Mouse (Mus musculus) natural killer cell, adult 2 months (primary cell): ENCODE results near the gene Il31ra.
"Not testable (repeated sequence)": the region's sequence is repeated elsewhere in the genome, so short reads cannot be mapped to it uniquely, and the experiment has no call there.

Experiments used
- DNase-seq, 2 experiments: peaks; one replicate each; pipeline ENCODE4 v3.0.0; 2022; ENCODE audit warnings: low spot score in 2 of 2

The Il31ra gene

DNA sequence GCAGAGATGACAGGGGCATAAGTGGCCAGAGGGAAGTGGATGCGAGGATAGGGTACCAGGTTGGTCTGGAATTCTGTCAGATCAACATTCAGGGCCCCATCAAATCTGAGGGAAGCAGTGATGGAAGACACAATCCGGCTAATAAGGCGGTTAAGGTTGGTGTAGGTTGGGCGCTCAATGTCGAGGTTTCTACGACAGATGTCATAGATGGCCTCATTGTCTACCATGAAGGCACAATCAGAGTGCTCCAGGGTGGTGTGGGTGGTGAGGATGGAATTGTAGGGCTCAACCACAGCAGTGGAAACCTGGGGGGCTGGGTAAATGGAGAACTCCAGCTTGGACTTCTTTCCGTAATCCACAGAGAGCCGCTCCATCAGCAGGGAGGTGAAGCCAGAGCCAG is at the start of gene Il31ra:
Gene Il31ra, minus strand, starts transcription at position 101 of the 400 bp plus-strand sequence.
- DNase-seq = not testable (repeated sequence)

DNA sequence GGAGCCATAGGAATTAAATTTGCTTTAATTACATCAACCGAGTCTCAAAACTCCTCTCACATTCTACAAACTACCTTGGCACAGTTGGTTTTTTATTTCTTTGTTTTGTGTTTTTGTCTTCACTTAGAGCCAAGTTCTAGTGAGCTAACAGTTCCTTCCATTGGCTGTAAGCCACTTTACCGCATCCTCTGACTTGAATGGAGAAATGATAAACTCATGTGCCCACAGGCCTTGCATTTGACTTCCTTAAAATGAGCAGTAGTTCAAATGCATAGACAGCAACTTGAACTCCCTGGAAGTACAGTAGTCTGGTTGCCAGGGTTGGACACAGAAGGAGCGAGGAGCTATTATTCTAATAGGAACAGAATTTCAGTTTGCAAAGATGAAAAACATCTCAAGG is 48.7 kb upstream of the Il31ra start:
- DNase-seq = no peak

- DNase-seq = no peak
Observed at GRCm38 (mm10) chr13:112639111-112639510, 45.0 kb upstream of the Il31ra start.

GRCm38 (mm10) chr13:112636498-112636897 is 42.3 kb upstream of the Il31ra start:
- DNase-seq = no peak

GRCm38 (mm10) chr13:112635174-112635837 is 41.1 kb upstream of the Il31ra start:
- DNase-seq = peak in 1 of 2 experiments; percentile 2

DNA sequence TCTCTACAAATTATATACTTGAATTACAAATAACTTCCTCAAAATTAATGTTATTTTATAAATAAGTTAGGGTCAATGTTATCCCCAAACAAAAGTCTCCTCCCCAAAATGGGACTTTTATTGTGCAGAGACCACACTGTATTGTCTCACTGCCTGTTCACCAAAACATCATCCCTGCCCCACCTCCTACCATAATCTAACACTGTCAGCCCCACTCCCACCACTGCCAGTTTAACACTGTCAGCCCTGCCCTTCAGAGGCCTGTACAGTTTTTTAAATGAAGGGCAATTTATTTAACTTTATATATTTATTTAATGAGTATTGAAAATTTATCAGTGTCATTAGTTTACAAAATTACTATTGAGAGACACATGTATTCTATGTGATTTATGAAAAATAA is 31.4 kb upstream of the Il31ra start:
- DNase-seq = no peak

DNA sequence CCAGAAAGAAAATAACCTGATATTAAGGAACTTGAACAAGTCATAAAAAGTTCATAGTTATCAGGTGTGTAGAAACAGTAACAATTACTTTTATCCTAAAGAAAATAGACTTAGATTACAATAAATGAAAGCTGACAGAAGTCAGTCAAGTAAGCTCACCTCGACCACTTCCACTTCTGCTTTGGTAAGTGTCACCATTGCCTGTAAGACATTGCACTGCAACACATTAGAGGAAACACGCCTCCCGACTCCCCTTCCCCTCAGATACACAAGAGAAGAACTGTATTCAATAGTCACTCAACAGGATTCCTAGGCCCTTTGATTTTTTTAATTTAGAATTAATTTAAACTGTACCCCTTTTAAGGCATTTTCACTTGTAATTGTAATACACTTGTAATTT is 30.5 kb upstream of the Il31ra start:
- no peak for DNase-seq

- DNase-seq = no peak
Observed at GRCm38 (mm10) chr13:112623656-112624055, 29.5 kb upstream of the Il31ra start.

DNA sequence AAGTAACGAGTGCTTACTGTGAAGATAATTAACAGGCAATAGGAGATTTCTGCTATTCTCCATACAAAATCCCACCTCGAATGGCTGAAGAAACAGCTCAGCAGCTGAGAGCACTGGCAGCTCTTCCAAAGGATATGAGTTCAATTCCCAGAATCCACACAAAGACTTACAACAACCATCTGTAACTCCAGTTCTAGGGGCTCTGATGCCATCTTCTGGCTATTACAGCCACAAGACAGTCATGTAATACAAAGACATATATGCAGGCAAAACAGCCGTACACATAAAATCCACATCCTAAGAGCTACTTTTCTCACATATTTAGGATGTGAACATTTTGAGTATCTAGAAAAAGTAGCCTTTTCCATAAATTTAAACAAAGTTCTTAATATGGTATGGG is 27.4 kb upstream of the Il31ra start:
- DNase-seq = no peak

DNA sequence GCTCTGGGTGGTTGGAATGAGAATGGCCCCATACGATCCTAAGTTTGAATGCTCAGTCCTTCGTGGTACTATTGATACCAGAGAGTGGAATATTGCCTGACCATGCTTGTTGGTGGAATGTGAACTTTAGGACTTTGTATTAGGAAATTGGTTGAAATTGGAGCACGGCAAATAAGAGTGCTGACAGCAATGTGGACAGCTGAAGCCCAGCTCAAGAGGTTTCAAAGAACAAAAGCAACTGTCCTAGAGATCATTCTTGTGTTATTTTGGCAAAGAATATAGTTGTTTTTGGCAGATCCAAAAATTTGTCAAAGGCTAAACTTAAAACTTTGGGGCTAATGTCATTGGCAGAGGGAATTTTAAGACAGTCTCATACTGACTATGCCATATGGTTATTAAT is 14.4 kb upstream of the Il31ra start:
- no peak for DNase-seq

GRCm38 (mm10) chr13:112604411-112604810 is 10.3 kb upstream of the Il31ra start:
- no peak for DNase-seq

DNA sequence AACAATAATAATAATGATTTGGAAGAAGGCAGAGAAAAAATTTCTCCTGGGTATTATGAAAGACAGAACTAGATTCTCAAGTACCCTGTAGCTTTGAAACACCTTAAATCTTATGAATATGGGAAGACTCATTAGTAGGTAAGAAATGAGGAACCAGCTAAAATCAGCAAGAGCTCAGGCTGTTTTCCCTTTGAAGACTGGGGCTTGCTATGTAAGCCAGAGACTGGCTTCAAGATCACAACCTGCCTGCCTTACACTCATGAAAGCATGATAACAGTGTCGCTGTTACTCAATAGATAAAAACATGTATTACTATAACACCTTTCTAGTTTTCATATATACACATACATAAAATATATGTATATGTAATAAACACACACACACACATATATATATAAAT is 9.7 kb upstream of the Il31ra start:
- no peak for DNase-seq

GRCm38 (mm10) chr13:112602607-112603006 is 8.4 kb upstream of the Il31ra start:
- no peak for DNase-seq

GRCm38 (mm10) chr13:112590254-112590653 is 3.9 kb downstream of the Il31ra start:
- no peak for DNase-seq

GRCm38 (mm10) chr13:112589625-112590024 is 4.5 kb downstream of the Il31ra start:
- DNase-seq = no peak

DNA sequence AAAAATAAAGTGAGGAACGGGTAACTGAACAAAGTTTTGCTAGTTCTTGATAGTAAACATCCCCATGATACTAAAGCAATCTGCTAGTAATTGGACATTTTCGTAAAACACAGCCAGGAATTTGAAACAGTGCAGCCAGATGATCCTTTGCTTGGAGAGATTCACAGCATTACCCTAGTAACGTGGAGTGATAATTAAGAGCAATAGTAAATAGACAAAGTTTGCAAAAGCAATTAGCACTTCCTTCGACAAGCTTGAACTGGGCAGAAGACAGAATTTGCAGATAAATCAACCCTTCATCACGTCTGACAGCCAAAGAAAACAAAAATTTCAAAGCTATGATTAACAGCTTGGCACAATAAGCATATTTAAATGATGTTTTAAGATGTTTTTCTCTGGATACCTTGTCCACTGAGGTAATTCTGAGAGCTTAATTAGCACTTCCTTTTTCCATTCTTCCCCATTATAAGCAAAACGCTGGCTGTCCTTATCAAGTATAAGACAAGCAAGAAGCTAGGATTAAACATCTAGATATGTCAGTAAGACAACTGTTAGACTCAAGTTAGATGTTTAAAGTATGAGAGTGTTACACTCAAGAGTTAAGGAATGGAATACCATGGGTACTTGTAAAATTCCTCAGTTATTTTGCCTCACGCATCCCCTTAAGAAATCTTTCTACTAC is 9.5 kb downstream of the Il31ra start:
- no peak for DNase-seq

DNA sequence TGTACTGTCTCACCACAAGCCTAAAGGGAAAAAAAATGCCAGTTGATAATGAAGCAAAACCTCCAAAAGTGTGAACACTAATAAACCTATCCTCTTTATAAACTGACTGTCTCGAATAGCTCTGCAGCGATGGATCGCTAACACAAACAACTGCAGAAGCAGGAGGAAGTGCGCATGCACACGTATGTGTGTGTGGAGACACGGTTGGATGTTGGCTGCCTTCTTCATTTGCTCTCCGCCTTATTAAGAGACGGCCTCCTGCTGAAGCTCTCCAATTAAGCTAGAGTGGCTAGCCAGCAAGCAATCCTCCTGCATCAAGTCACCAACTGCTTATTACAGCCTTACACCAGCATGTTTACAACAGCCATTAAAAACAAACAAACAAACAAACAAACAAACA is 11.9 kb downstream of the Il31ra start:
- DNase-seq = no peak

- DNase-seq = no peak
Observed at GRCm38 (mm10) chr13:112581796-112582195, 12.4 kb downstream of the Il31ra start.

DNA sequence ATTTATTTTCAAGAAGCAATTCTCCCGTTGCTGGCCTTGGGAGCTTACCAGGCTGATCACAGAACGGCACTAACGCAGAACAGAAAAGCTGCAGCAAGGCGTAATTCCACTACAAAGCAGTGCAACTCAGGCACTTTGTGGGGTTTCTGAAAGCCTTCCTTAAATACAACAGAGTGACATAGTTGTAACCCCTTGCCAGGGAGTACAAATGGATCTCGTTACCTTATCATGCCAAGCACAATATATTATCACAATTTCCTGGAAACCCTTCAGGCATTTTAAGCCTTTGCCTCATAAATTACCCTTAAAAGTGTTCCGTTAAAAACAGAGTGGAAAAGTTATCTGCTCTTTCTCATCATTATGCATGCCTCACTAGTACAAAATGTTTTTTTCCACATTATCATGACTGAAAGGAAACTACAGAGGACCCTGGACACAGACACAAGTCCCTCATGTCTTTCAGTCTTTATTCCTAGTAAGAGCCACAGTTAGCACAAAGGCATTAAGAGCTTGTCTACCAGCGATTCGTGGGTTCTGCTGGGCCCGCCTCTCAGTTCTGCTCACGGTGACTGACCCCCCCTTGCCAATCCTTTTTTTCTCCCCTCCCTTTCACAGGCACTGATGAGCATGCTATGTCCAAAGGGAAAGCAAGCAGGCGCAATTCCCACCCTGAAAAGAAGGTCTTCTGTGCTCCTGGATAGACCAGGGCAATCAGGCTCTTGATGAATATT is 13.4 kb downstream of the Il31ra start:
- DNase-seq = no peak

DNA sequence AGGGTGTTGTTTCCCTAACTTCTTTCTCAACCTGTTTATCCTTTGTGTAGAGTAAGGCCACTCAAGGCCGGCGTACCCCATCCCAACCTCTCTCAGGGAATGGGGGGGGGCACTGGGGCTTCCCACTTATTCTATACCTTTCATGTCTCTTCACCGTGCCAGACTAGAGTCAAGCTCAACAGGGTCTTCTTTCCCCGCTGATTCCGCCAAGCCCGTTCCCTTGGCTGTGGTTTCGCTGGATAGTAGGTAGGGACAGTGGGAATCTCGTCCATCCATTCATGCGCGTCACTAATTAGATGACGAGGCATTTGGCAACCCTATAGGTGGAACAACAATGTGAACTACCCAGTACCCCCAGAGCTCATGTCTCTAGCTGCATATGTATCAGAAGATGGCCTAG is 16.1 kb downstream of the Il31ra start:
- peak; percentile 100 for DNase-seq

- DNase-seq = no peak
Observed at GRCm38 (mm10) chr13:112573800-112574199, 20.4 kb downstream of the Il31ra start.

DNA sequence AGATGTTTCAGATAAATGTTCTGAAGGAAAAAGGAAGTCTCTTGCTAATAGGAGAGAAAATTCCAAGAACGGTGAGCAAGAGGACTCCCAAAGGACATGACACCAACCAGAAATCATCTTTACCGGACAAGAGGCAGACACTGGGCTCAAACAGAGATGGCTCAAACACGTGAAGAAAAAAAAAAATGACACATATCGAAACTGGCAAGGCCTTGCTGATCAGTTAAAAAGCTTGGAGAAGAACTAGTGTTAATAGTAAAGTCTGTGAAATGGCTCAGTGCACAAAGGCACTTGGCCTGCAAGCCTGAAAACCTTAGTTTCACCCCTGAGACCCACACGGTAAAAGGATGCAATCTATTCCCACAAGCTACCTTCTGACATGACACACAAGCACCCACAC is 23.4 kb downstream of the Il31ra start:
- DNase-seq = no peak

DNA sequence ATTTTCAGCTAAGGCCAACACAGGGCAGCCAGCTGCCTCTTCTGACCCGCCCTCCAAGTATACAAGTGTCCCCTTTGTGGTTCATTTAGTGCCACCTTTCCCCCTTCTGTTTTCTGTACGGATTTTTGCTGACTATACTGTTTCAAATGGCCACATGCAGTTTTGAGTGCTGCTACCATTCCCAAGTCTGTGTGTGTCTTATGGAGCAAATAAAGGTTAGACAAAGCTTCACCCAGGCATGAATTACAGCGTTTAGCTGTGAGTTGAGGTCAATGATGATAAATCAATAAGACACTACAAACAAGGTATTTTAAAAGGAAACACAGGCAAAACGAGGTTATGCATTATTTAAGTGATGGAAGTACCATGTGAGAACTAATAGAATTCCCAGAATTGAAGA is 24.6 kb downstream of the Il31ra start:
- no peak for DNase-seq
